Mouse (Mus musculus) heart, postnatal 14 days (tissue): ENCODE data around the gene Cplx3. TPM values are rescaled to one million over a fixed set of nuclear protein-coding genes. Genes with fewer than 3 reads are reported as not detected.

Source experiments
- DNase-seq, 2 experiments: peaks; one replicate each; pipeline ENCODE4 v3.0.0; 2021 to 2022
- intact Hi-C: fragments of 180-260 bp; cut with DNase I; formaldehyde crosslinking; loops from one replicate; pipeline ENCODE4 v1.15.1; 2025
- total RNA-seq, 2 experiments: library from RNA; stranded (reverse); gene quantifications; 2 replicates each; pipeline ENCODE4 v1.2.3; 2021

Cplx3 gene
- total RNA-seq, 2 experiments from 2014 or later: not detected

DNA sequence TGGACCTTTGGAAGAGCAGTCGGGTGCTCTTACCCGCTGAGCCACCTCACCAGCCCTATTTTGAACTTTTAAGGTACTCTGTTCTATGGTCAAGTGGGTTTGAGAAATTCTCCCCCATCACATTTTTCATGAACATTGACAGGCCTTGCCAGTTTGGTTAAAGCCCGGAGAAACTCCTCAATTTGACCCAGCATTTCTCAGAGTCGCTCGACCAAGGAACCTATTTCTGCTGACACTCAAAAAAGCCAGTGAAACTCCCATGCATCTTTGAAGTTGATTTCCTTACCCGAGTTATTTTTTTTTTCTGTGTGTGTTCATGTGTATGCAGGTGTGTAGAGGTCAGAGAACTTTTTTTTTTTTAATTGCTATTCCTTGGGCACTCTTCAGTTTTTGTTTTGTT is 41.5 kb downstream of the Cplx3 start:
- DNase-seq: no peak
- intact Hi-C loops: no loop called here

DNA sequence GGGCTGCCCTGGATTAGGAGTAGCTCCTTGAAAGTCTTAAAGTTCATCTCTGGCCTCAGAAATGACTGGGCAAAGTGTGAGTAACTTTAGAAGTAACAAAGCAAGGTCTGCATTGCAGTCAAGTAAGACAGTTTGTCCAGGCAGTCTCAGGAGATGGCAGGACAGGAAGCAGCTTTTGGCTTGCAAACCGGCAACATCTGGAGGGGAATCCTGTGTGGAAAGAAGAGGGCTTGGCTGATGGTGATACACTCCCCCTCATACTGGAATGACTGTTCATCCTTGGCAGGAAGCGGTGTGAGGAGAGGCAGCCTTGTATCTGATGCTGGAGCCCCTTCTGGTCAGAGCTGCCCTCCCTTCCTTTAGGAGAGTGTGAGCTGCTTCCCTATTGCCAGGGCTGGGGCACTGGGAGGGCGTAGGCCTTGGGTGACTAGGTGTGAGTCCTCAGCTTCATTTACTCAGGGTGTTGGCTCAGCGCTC is 43.1 kb downstream of the Cplx3 start:
- intact Hi-C loops: no loop called here
- peak; percentile 62 to 77 for DNase-seq

DNA sequence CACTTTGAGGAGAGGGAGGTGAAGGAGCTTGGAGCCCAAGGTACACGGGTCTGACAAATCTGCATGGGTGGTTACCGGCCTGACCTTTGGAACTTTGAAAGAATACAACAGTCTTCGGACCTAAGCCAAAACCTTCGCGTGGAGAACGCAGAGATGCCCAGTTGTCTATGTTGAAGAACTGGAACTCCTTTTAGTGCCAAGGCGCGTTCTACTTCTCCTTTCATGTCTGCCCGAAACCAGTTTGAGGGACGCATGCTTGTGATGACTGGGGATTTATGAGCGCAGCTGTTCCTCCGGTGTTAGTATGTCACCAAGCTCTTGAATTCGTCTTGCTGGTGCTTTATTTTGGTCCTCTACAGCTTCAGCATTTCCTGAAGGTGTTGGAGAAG is 44.4 kb downstream of the Cplx3 start:
- DNase-seq: no peak
- intact Hi-C loops: no loop called here

DNA sequence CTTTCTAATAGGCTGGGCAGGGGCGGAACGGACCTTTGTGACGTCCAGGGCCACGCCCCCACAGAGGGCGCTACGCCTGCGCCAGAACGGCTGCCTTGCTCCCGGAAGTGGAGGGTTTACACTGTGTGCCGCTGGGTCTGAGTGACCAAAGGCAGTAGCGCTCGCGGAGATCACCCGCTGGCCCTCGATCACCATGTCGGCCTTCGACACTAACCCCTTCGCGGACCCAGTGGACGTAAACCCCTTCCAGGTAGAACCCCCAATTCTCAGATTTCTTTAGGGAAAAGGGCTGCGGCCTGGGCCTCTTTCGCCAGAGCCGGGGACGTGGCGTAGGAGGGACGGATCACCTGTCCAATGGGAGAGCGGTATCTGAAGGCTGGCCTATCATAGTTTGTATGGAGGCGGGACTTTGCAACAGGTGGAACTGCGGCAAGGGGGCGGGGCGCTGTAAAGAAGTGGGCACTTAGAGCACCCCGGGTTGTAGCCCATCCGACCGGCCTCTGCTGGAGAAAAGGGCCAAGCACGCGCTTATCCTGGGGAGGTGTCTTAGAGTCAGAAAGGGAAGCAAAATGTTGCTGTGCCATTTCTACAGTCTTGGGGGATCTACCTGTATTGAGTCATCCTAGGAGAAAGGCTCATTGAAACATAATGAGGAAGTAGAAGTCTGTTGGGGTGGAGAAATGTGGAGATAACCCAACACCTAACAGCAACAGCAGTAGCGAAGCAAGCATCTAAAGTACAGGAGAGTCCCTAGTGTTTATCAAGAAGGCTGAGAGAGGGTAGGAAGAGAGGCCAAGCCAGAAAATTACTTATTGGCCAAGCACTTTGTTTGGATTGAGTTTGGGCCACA is 45.0 kb downstream of the Cplx3 start, which contains the start of gene Scamp2:
Scamp2 (plus strand) TSS at position 83 of the 850 bp plus-strand sequence.
- intact Hi-C loops: no loop called here
- peak; percentile 92 to 94 for DNase-seq

DNA sequence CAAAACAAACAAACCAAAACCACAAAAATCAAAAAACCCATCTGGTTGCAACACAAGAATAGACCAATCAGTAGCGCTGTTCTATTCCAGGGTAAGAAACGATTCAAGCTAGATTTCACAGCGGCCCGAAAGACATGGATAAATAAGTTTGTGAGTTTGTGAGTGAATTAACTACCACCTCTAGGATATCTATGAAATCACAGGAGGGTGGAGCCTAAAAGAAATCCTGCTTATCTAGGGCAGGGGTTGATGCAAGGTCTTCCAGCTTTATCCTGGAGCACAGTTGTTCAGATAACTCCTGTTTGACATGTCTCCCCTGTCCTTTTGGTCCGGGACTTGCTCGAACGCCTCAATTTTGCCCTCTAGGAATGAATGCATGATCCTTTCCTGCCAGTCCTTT is 45.8 kb downstream of the Cplx3 start:
- no peak for DNase-seq
- intact Hi-C loops: no loop called here

DNA sequence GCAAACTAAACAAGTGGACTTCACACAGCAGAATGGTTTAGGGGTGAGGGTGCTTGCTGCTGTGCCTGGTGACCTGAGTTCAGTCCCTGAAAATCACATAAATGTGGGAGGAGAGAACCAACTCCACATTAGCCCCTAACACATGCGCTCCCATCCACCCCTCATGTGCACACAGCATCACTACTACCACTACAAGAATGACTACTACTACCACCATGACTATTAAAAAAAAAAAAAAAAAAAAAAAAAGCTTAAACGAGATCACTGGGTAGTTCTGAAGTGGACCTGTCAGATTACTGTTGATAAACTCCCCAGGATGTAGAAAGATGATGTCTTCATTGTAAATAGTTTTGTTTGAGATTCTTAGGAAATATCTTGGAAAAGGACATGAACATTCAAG is 46.5 kb downstream of the Cplx3 start:
- intact Hi-C loops: no loop called here
- no peak for DNase-seq

DNA sequence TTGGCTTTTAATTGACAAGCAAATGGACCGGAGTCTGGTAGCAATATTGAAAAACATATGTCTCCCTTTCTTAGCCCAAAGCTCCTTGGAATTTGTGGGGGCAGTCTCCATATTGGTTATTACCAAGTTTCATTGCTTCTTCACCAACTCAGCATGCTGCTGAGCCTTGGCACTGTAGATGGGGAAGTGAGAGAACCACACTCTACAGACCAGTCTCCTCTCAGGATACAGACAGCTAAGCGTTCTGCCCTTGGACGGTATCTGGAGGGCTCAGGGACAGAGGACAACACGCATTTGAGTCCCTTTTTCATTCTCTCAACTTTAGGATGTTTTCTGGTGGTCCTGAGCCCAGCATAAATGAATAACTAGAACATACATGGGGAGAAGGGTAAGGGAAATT is 47.5 kb downstream of the Cplx3 start:
- DNase-seq: no peak
- intact Hi-C loops: no loop called here

DNA sequence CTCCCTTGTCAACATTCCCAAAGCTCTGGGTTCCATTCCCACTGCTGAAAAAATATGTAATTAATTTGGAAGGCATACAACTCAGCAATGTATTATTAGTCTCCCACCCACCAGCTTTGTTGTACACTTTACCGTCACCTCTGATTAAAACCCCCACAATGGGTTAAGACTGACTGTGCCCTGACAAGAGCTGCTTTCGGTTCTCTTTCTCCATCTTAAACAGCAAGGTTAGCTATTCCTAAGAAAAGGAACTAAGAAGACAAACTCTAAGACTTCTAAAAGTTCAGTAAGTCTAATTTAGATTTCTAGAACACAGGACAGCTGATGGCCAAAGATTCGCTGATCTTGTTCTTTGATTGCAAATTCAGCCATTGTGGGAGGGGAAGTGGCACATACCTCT is 48.9 kb downstream of the Cplx3 start:
- intact Hi-C loops: no loop called here
- no peak for DNase-seq

DNA sequence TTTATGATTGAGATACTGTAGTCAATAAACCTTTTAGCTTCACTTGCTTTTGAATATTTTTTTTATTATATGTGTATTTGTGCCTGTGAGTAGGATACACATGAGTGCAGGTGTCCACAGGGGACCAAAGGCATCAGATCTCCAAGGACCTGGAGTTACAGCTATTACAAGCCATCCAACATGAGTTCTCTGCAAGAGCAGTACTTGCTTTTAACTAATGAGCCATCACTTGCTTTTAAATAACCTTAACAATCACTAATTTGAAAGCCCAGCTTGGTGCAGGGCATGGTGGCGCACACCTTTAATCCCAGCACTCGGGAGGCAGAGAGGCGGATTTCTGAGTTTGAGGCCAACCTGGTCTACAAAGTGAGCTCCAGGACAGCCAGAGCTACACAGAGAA is 51.3 kb downstream of the Cplx3 start:
- DNase-seq: no peak
- intact Hi-C loops: loop anchor here (5.0 kb wide), 1 partner anchor 33 kb away; the partner anchor contains the start of gene Ulk3

DNA sequence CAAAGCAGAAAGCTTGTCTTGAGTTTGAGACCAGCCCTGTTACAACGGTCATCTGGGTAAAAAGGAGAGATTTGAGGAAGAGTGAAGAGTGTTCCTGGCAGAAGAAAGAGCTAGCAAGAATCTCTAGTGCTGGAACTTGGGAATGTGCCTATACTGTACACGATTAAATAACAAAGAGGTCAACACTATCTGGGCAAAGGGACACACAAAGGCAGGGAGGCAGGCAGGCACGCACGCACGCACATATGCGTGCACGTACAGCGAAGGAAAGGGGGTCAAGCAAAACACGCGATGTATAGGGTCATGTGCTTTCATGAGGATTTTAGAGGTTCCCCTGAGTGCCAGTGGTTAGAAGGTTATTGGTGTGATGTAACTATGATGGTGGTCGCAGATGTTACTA is 53.0 kb downstream of the Cplx3 start:
- no peak for DNase-seq
- intact Hi-C loops: loop anchor here (5.0 kb wide), 1 partner anchor 34 kb away; the partner anchor contains the start of gene Ulk3

DNA sequence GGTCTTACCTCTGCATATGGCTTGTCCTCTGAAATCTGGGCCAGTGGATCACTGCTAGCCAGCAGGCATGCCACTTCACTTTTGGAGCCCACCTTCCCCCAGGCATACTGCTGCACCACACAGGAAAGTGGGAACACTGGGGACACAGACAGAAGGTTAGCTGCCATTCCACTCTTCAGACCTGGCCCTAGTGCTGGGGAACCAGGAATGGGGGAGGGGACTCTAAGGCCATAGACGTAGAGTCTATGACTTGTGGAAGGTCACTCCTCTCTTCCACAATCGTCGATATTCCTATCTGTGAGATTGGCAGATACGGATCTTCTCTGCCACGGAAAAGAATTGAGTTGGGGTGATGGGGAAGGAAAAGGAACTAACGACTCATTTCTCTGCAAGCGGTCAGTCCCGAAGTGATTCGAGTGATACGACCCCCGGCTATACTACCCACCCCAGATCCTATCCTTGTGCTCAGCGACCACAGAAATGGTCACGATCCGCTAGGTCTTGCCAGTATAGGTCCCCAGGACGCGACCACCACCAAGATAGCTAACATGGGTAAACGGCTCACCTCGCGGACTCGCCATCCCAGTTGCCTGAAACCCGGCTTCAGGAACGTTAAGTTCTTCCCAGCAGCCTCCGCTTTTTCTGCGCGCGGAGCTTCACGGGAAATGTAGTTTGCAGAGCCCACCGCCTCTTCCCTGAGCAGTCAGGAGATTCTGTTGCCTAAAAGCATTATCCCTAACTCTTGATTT is 53.8 kb downstream of the Cplx3 start, which contains the start of gene Mpi:
Mpi (minus strand) TSS at position 625 of the 749 bp plus-strand sequence.
- intact Hi-C loops: loop anchor here (5.0 kb wide), 1 partner anchor 35 kb away; the partner anchor contains the start of gene Ulk3
- peak; percentile 71 to 80 for DNase-seq

DNA sequence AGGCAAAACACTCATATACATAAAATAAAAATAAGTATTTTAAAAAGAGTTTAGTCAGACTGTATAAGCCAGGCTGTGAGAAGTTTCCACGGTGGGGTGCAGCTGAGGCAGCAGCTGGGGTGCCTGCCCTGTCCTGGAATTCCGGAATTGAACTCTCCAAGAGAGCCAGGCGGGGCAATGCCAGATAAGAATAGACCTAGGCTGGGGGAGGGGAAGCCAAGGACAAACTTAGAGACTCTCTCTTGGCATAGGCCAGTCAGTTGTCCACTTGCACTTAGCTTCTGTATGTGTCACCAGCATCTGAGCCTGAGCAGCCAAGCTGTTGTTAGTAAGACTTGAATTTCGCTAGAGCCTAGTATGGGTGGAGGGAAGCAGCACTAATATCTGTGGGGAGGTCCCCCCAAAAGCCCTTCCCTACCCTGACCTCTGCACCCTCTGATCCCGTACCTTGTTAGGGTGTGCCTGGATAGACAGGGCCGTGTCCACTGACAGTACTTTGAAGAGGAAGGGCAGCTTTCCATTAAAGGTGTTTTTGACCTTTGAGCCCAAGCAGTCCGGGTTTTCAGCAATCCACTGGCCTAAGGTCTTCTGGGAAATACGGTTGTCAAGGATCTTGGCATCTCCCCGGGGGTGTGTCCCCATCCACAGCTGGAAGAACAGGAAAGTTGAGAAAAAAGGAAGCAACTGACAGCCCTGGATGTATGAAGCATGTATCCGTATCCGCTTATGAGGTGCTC is 55.8 kb downstream of the Cplx3 start:
- intact Hi-C loops: loop anchor here (5.0 kb wide), 1 partner anchor 37 kb away; the partner anchor contains the start of gene Ulk3
- DNase-seq: peak; percentile 56 to 72

Other genes starting within 250 kb of the Cplx3 start
- gene Ppcdc, start 166.2 kb downstream of the Cplx3 start, total RNA-seq: 1 to 10 TPM; 9.0 to 9.3 TPM
- 1 to 10 TPM; 7.4 to 7.7 TPM for gene Scamp5, start 138.2 kb downstream of the Cplx3 start, total RNA-seq
- 1 to 10 TPM; 1.5 to 1.8 TPM for gene Rpp25, start 102.3 kb downstream of the Cplx3 start, total RNA-seq
- gene Cox5a, start 85.0 kb downstream of the Cplx3 start, total RNA-seq: 1,000 to 10,000 TPM; 2,287 to 2,318 TPM
- 1 to 10 TPM; 5.0 to 5.9 TPM for gene Fam219b, start 68.8 kb downstream of the Cplx3 start, total RNA-seq
- gene Mpi, start 53.5 kb downstream of the Cplx3 start, total RNA-seq: 100 to 1,000 TPM; 162 to 176 TPM
- 10 to 100 TPM; 28.0 to 32.7 TPM for gene Scamp2, start 45.3 kb downstream of the Cplx3 start, total RNA-seq
- 1 to 10 TPM; 8.9 to 9.1 TPM for gene Ulk3, start 16.8 kb downstream of the Cplx3 start, total RNA-seq
- gene Lman1l, start 14.5 kb upstream of the Cplx3 start, total RNA-seq: not detected
- 10 to 100 TPM; 26.9 to 34.1 TPM for gene Csk, start 47.4 kb upstream of the Cplx3 start, total RNA-seq
- not detected for gene Cyp1a2, start 77.4 kb upstream of the Cplx3 start, total RNA-seq
- gene Cyp1a1, start 81.6 kb upstream of the Cplx3 start, total RNA-seq: not detected
- gene Edc3, start 102.3 kb upstream of the Cplx3 start, total RNA-seq: 1 to 10 TPM; 6.6 to 7.4 TPM
- 10 to 100 TPM; 32.7 to 40.8 TPM for gene Clk3, start 159.6 kb upstream of the Cplx3 start, total RNA-seq
- gene Arid3b, start 230.5 kb upstream of the Cplx3 start, total RNA-seq: 1 to 10 TPM; 3.6 to 4.5 TPM